18 mouse cellular contexts compared by ENCODE assay signal in the genomic region with DNA sequence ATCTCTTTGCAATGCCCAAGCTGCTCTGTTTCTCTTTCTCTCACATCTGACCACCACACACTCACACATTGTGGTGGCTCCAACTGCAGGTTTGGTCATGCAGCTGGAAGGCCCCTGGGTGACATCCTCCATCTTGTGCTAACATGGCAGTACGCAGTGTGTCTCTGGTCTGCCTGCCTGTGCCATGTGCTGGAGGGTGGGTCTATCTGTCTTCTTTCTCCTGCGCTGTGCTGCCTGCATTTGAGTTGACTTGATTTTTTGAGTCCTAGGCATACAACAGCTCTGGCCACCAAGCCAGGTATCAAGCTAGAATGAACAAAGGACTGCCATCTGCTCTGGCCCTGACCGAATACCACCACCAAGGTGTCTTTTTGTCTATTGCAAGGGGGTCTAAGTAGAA. TPM values are rescaled to one million over a fixed set of nuclear protein-coding genes. Genes with fewer than 3 reads are reported as not detected.
DNase-seq lines count a peak whose midpoint lies in the region; ATAC-seq and TF ChIP-seq lines count a peak whose summit lies in the region.
"Had no signal": no experiment of that assay in that cellular context is flagged by ENCODE, and none has a peak within 500 bp of the region (broad histone marks: within the 10 kb centered on the region; RNA-seq: fewer than 3 reads in every experiment).

No protein-coding gene starts in this region.

- H3K9me3 ChIP-seq in heart, embryonic 13.5 days, result no peaks in the 10 kb centered on the region
- no peaks in the 10 kb centered on the region for H3K9me3 ChIP-seq in liver, embryonic 12.5 days (replicated peaks)
- H3K9me3 ChIP-seq: embryonic facial prominence, embryonic 15.5 days; forebrain, embryonic 15.5 days; hindbrain, embryonic 13.5 days had no signal

- intact Hi-C loops in heart, postnatal 25 days (cut with DNase I), result no loop called here
- intact Hi-C loops in heart, adult 2 months (cut with DNase I), result loop anchor here (2.0 kb wide), 1 partner anchor 15 kb away; the partner anchor contains the start of genes Myl12a and Myom1

- TF ChIP-seq EP300 in heart, adult 2 months (IDR thresholded peaks at IDR 0.05; ENCODE audit: insufficient read depth, low read depth, low read length), result no peak

- peak overlapping the region; percentile 99 for H3K27ac ChIP-seq in heart, embryonic 13.5 days (replicated peaks)
- no peak overlapping the region for H3K27ac ChIP-seq in heart, adult 2 months
- H3K27ac ChIP-seq in liver, embryonic 12.5 days, result no peak overlapping the region
- H3K27ac ChIP-seq: embryonic facial prominence, embryonic 15.5 days; forebrain, embryonic 15.5 days; hindbrain, embryonic 13.5 days; hindbrain, postnatal 0 days had no signal

- no peaks in the 10 kb centered on the region for H3K79me2 ChIP-seq in heart, adult 2 months (replicated peaks; ENCODE audit: control insufficient read depth, insufficient read depth, low read length)

- no peak overlapping the region for H3K9ac ChIP-seq in heart, embryonic 13.5 days
- no peak overlapping the region for H3K9ac ChIP-seq in heart, adult 2 months (ENCODE audit: low read depth, low read length)
- no peak overlapping the region for H3K9ac ChIP-seq in liver, embryonic 12.5 days
- H3K9ac ChIP-seq: embryonic facial prominence, embryonic 15.5 days; forebrain, embryonic 15.5 days; hindbrain, embryonic 13.5 days had no signal

- no peaks in the 10 kb centered on the region for H3K27me3 ChIP-seq in heart, embryonic 13.5 days (replicated peaks)
- no peaks in the 10 kb centered on the region for H3K27me3 ChIP-seq in heart, adult 2 months (ENCODE audit: control insufficient read depth, insufficient read depth, low read length)
- no peaks in the 10 kb centered on the region for H3K27me3 ChIP-seq in liver, embryonic 12.5 days (replicated peaks)
- H3K27me3 ChIP-seq: embryonic facial prominence, embryonic 15.5 days; forebrain, embryonic 15.5 days; hindbrain, embryonic 13.5 days had no signal

- H3K36me3 ChIP-seq in heart, embryonic 13.5 days, result peaks cover 8% of the 10 kb centered on the region
- H3K36me3 ChIP-seq in heart, adult 2 months (ENCODE audit: control insufficient read depth, insufficient read depth, low read length), result peaks cover 2% of the 10 kb centered on the region; the same call in 1 of the 2 replicates
- no peaks in the 10 kb centered on the region for H3K36me3 ChIP-seq in liver, embryonic 12.5 days
- H3K36me3 ChIP-seq: embryonic facial prominence, embryonic 15.5 days; forebrain, embryonic 15.5 days; hindbrain, embryonic 13.5 days had no signal

- ATAC-seq in heart, embryonic 13.5 days (ENCODE audit: extremely low read depth, insufficient number of reproducible peaks, low FRiP score, low TSS enrichment), result no peak
- ATAC-seq in liver, embryonic 12.5 days, result 0 out of 2 replicates have a peak, but pooled peaks have one; percentile 24
- ATAC-seq: forebrain, embryonic 15.5 days; hindbrain, postnatal 0 days had no signal

- H3K4me3 ChIP-seq in heart, embryonic 13.5 days, result no peak overlapping the region
- H3K4me3 ChIP-seq in heart, adult 2 months, result no peak overlapping the region
- H3K4me3 ChIP-seq in liver, embryonic 12.5 days, result no peak overlapping the region
- H3K4me3 ChIP-seq: embryonic facial prominence, embryonic 15.5 days; forebrain, embryonic 15.5 days; hindbrain, embryonic 13.5 days had no signal

- peak overlapping the region; percentile 78 for H3K4me2 ChIP-seq in heart, embryonic 13.5 days
- no peak overlapping the region for H3K4me2 ChIP-seq in liver, embryonic 12.5 days
- H3K4me2 ChIP-seq: embryonic facial prominence, embryonic 15.5 days; forebrain, embryonic 15.5 days; hindbrain, embryonic 13.5 days had no signal

- no peak for TF ChIP-seq POLR2A in heart, adult 2 months (IDR thresholded peaks at IDR 0.05; ENCODE audit: insufficient read depth, low read depth, low read length)

- peak; percentile 37 for DNase-seq in heart, adult 11 months
- DNase-seq in heart, postnatal 25 days (ENCODE audit: low spot score), result no peak
- DNase-seq in heart, adult 2 months, result no peak
- DNase-seq in liver, result no peak
- DNase-seq in layer of hippocampus, adult 18-20 months (ENCODE audit: low spot score in 2 of 2), result no peak
- DNase-seq: adrenal gland, postnatal 10 days; cerebellum, adult 11 months; cerebellum, adult 8-10 months; cerebellum, postnatal 14 days; embryo, embryonic 11 days; gastrocnemius, postnatal 14 days; kidney, adult 11 months had no signal

- 91% methylated on average over 3 of the region's 3 CpGs for WGBS in heart, embryonic 13.5 days
- 93% methylated on average over 3 of the region's 3 CpGs for WGBS in heart, adult 2 months
- WGBS in liver, embryonic 12.5 days (ENCODE audit: insufficient replicate concordance), result 80% methylated on average over 3 of the region's 3 CpGs

- no peak for TF ChIP-seq CTCF in heart, adult 2 months (IDR thresholded peaks at IDR 0.05)

- H3K4me1 ChIP-seq in heart, embryonic 13.5 days, result peaks cover 55% of the 10 kb centered on the region
- H3K4me1 ChIP-seq in heart, adult 2 months (ENCODE audit: control insufficient read depth, insufficient read depth, low read length), result peaks cover 10% of the 10 kb centered on the region
- peaks cover 12% of the 10 kb centered on the region for H3K4me1 ChIP-seq in liver, embryonic 12.5 days
- H3K4me1 ChIP-seq: forebrain, embryonic 15.5 days had no signal

RNA-seq across cellular contexts. Expression of gene Myl12a, which starts 15.5 kb away (rescaled TPM):
- total RNA-seq in heart, postnatal 25 days (2021), result 100 to 1,000 TPM; 944 to 988 TPM
- polyA plus RNA-seq in heart, embryonic 13.5 days (2015; fragmentation: Nextera tagmentation; extraction: Ambion mirVana), result 728 and 793 TPM in 2 replicates
- 1,000 to 10,000 TPM in 1 of 2 experiments, 100 to 1,000 TPM in 1; 822 to 1,002 TPM for total RNA-seq in heart, adult 2 months (2021)
- 617 and 695 TPM in 2 replicates for polyA plus RNA-seq in heart, adult 2 months (2012; rRNA removed)
- polyA plus RNA-seq in liver, embryonic 12.5 days (2016; fragmentation: Nextera tagmentation; extraction: Ambion mirVana), result 292 TPM in 2 replicates
- total RNA-seq in layer of hippocampus, adult 18-20 months (2021), result 10 to 100 TPM; 36.0 to 37.1 TPM

RNA-seq across cellular contexts. Expression of gene Myom1, which starts 15.7 kb away (rescaled TPM):
- total RNA-seq in heart, postnatal 25 days (2021), result 1,000 to 10,000 TPM; 1,192 to 1,218 TPM
- polyA plus RNA-seq in heart, embryonic 13.5 days (2015; fragmentation: Nextera tagmentation; extraction: Ambion mirVana), result 156 and 169 TPM in 2 replicates
- total RNA-seq in heart, adult 2 months (2021), result 1,000 to 10,000 TPM in 1 of 2 experiments, 100 to 1,000 TPM in 1; 865 to 1,030 TPM
- 222 and 381 TPM in 2 replicates for polyA plus RNA-seq in heart, adult 2 months (2012; rRNA removed)
- 3.5 and 3.9 TPM in 2 replicates for polyA plus RNA-seq in liver, embryonic 12.5 days (2016; fragmentation: Nextera tagmentation; extraction: Ambion mirVana)
- 1 to 10 TPM; 1.4 to 2.6 TPM for total RNA-seq in layer of hippocampus, adult 18-20 months (2021)

Comparison
In these comparisons a context has a peak if more than half of its experiments do, and no peak if none do; other contexts are left out.
1. RNA of gene Myl12a, which starts 15.5 kb away (total RNA-seq): 822 to 1,002 TPM in heart, adult 2 months and 944 to 988 TPM in heart, postnatal 25 days; 36.0 to 37.1 TPM in layer of hippocampus, adult 18-20 months; every median in the first group is over 10 times any median in the second.
2. RNA of gene Myom1, which starts 15.7 kb away (total RNA-seq): 1,192 to 1,218 TPM in heart, postnatal 25 days and 865 to 1,030 TPM in heart, adult 2 months; 1.4 to 2.6 TPM in layer of hippocampus, adult 18-20 months; every median in the first group is over 100 times any median in the second.